Mouse (Mus musculus) right cerebral cortex, postnatal 36 days (tissue): ENCODE data around the gene Eno4.

Source experiments
- DNase-seq, 2 experiments: peaks; one replicate each; pipeline ENCODE4 v3.0.0; 2022; ENCODE audit warnings: low spot score in 2 of 2, mixed read lengths in 1 of 2

Gene Eno4

GRCm38 (mm10) chr19:58974126-58974525, 30.9 kb downstream of the Eno4 start:
- no peak for DNase-seq

GRCm38 (mm10) chr19:58975216-58975863, 32.1 kb downstream of the Eno4 start:
- no peak for DNase-seq

GRCm38 (mm10) chr19:58978401-58979171, 35.4 kb downstream of the Eno4 start:
- DNase-seq, result peak; percentile 28 to 32

GRCm38 (mm10) chr19:58979436-58980055, 36.3 kb downstream of the Eno4 start:
- DNase-seq, result no peak

- no peak for DNase-seq
Measured at GRCm38 (mm10) chr19:58980056-58980440, 36.8 kb downstream of the Eno4 start.

- DNase-seq, result no peak
Measured at GRCm38 (mm10) chr19:58981571-58981970, 38.3 kb downstream of the Eno4 start.

- DNase-seq, result no peak
Measured at GRCm38 (mm10) chr19:59002827-59003226, 59.6 kb downstream of the Eno4 start.

- DNase-seq, result peak; percentile 16 to 24
Measured at GRCm38 (mm10) chr19:59006577-59007340, 63.5 kb downstream of the Eno4 start.

- DNase-seq, result peak in 1 of 2 experiments; percentile 11
Measured at GRCm38 (mm10) chr19:59010802-59011201, 67.6 kb downstream of the Eno4 start.
